Mouse (Mus musculus) urinary bladder, postnatal 25 days (tissue): ENCODE results near the gene Adora1.

ENCODE experiments used
- DNase-seq: peaks from one replicate; pipeline ENCODE4 v3.0.0; 2022; ENCODE audit warnings: low spot score

Adora1 gene

DNA sequence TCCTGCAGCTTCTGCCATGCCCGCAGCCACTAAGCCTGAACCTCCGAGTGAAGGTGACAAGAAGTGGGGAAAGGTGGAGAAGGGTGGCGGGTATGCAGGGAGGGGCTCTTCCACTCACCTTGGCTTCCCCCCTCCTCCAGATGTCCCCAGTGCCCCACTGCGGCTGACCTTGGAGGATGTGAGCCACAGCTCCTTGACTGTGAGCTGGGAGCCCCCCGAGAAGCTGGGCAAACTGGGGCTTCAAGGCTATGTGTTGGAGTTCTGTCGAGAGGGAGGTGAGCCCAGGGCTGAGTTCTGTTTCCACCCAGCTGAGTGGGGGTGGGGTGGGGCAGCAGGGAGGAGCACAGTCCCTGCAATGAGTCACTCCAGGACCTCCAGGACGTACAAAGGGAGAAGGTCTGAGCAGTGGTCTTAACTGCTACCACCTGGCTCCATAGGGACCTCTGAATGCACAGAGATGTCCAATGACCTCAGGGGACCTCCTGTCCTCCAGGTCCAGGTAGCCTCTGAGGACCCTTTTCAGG lies 41.5 kb downstream of the Adora1 start:
- DNase-seq: no peak

DNA sequence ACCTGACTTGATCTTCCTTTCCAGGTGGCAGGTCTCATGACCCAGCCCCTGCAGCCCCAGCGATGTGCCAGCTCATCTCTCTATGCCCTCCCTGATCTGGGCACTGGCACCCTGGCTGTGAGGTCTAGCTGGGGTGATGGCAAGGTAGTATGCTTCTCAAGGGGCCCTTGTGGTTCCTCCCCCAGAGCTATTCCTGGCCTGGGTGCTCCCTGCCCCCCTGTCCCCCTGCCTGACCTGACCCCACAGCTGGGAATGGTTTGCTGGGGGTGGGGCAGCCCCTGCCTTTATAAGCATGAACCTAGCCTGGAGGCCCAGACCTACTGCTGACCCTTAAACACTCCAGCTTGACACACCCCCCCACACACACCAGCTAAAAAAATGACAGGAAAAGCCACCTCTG lies 42.1 kb downstream of the Adora1 start, which contains the start of gene Mybph:
TSS of gene Mybph (plus strand) at position 323 of the 400 bp plus-strand sequence.
- no peak for DNase-seq

DNA sequence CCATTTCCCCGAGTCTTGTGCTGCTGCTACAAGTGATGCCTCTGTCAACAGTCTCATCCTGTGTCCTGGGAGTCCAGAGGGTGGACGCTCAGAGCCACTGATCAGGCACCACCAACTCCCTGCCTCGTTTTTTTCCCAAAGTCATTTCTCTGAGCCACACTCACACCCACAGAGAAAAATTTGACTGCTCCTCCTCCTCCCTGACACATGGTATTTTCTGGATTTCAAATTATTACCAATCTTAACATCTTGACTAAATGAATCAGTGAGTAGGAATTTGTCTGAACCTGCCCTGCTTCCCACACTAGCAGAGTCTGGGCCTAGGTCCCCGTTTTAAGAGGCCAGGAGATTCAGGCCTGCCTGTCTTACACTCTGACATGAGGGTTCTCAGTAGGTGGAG lies 43.2 kb downstream of the Adora1 start:
- DNase-seq: no peak

DNA sequence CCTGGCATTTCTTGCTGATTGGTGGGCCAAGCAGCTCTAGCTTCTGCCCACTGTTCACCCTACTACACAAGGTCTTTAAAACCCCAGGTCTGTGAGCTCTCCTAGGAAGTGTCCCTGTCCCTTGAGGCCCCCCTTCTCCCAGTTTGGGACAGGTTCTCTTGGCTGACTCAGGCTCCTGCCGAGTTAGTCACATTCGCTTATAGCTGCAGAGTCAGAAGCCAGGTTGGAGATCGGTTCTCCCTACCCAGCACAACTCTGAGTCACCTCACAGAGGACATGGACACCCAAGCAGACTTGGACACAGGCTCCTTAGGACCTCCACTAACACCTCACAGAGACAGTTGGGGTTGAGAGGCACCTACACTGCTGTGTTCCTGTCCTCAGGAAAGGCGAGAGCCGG lies 44.0 kb downstream of the Adora1 start:
- DNase-seq: no peak

DNA sequence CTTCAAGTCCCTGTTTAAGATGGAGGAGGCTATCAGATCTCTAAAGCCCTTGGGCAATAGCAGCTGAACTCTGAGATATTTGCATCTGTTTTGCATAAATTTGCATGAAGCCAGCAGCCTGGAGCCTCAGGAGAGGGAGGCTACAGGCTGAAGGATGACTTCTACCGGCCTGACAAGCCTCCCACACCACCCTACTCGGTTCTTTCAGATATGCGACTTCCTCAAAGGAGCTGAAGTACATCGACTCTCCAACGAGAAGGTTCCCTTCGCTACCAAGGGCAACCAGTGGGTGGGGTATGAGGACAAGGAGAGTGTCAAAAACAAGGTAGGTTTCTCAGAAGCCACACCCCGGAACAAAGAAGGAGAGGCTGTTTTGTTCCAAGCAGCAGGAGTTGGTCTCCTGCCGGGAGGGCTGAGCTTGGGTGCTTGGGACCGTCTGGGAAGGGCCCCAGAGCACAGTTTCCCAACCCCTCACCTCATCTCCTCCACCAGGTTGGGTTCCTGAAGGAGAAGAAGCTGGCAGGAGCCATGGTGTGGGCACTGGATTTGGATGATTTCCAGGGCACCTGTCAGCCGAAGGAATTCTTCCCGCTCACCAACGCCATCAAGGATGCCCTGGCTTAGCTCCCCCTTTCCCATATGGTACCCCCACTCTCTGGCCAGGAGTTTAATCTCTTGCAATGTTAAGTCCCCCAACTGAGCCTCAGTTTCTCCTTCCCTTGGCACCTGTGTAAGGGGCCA lies 46.1 kb downstream of the Adora1 start:
- no peak for DNase-seq

DNA sequence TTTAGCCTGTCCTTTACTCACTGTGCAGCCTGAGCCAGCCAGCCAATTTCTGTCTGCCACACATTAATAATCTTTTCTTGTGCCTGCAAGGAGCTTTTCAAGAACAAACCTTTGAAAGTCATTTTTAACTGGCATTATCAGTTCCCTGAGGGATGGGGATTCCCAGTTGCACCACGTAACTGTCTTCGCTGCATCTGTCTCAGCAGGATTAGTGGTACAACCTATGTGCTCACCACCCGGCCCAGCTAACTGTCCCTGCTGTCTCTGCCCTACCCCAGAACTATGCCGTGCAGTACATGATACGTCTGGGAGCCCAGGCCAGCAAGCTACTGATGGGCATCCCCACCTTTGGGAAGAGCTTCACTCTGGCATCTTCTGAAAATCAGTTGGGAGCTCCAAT lies 47.0 kb downstream of the Adora1 start:
- no peak for DNase-seq

DNA sequence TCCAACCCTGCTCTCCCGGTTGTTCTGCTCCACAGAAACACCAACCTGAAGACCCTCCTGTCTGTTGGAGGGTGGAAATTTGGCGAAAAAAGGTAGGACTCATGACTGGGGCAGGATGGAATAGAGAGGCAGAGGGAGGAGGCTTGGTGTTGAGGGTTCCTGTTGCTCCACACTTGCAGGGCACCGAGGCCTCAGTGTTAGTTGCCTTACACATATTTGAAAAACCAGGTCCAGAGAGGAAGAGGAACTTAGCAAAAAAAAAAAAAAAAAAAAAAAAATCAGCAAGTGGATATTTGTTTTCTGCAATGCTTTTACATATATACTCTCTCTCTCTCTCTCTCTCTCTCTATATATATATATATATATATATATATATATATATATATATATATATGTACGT lies 51.1 kb downstream of the Adora1 start:
- DNase-seq: no peak

DNA sequence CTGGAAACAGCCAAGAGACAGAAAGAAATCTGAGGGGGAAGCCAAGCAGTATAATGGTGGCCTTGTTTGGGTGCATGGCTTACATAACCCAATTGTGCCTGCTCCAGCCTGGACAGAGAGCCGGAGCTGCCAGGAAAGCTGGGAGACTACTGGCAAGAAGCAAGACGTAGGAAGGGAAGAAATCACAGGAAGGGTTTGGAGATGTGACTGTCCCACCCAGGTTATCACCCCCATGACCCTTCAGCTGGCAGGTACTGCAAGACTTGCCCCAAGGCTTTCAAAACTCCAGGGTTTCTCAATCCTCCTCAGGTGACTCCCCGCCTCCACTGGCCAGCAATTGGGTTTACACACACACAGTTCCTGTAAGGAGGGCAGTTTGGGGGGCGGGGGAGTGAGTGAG lies 53.2 kb downstream of the Adora1 start, which contains the start of gene Chil1:
TSS of gene Chil1 (plus strand) at position 152 of the 400 bp plus-strand sequence.
- no peak for DNase-seq

DNA sequence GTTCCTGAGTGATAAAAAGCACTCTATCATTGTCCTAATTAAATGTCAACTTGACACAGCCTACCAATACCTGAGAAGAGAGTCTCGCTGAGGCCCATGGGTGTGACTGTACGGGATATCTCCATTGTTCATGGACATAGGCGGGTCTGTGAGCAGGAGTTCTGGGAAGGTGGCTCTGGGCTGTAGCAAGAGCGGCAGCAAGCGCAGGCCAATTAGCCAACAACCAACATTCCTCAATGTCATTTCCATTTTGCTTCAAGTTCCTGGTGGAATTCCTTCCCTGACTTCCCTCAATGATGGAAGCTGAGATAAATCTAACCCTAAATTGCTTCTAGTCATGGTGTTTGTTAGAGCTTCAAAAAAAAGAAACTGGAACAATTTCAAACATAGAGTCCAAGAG lies 57.3 kb downstream of the Adora1 start:
- DNase-seq: no peak

DNA sequence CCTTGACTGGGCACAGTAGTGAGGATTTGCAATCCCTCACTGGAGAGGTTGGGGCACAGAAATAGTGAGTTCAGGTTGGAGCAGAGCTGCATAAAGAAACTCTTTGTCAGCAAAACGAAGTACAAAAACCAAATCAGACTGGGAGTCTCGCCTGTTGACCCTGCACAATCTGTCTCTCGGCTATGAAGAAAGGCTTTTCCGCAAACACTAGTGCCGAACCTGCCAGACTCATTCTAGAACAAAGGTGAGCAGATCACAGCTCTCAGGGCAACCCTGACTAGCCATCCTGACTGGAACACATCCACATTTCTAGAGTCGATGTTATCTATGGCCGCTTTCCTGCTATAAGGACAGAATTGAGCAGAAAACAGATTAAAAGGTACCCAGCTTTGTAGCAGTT lies 62.1 kb downstream of the Adora1 start:
- DNase-seq: no peak

DNA sequence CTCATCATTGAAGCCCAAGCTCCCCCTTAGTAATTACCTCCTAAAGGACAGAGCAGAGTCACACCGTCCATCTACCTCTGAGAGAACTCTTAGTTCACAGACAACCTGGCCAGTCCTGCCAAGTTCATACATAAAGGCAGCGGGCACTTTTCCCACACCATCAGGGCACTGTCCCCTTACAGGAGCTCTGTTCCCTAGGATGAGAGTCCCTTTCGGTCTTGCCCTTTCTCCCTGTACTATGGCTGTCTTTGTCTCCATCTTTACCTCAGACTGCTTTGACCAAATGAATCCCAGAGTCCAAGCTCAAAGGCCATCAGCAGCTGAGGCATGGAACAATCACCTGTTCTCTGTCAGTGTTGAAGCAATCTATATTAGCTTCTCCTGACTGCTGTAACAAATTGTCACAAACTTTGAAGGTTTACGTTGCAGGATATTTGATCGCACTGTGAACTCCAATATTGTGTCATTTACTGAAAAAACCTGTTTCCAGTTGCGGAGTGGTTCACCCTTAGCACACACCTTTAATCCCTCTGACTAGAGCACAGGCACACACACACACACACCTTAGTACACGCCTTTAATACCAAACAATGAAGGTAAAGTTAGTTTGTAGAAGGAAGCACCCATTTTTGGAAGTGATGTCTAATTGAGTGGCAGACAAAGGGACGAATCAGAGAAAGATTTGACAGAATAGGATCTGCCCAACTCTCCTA lies 66.1 kb downstream of the Adora1 start:
- DNase-seq: no peak

DNA sequence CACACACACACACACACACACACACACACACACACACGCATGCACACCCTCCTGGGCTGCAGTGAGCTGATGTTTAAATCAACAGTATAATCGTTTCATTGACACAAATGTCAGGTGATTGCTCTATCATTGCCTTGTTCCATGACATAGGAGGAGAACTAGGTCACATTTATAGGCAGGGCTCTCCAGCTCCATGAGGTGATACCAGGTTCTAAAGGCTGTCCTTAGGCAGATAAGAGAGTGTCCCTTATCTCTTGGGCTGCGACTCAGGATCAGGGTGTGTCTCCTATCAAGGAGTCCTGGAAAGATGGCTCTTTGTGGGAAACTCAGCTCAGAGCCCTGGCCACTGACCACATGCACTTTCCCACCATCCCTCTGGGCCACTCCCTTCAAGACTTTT lies 66.7 kb downstream of the Adora1 start:
- no peak for DNase-seq

DNA sequence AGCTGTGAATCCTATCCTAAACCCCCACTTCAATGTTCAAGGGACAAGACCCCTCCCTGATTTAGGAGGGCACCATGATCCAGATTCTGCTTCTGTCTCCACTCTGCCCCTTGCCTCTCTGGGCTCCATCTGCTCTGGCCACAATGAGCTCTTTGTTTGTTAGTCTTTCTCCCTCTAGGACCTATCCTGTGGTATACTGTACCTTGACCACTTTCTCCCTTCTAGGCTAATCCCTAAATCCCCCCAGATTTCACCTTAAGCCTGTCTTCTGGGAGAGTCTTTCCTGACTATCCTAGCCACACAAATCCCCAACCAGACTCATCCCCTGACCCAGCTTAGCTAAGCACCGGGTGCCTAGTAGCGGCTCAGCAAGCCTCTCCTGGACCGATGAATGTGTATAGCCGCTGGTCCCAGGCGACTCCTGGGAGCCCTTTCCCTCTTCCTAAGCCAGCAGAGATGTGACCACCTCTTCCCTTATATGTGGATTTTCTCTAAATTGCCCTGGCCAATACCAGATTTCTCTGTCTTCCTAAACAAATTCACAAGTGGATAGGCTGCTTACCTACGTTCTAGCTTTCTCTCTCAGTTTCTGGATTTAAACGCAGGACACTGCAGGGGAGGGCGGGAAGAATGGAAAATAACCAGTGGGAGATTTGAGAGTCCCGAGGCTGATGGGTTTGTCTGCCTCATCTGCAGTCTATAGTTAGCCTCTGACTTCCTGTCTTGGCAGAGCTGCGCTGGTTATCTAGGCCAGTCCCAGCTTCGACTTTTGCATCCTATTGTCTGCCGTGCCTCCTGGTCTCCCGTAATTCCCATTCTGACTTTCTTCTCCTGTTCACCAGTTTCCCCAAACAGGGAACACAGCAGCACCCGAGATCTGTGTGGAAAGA lies 67.6 kb downstream of the Adora1 start:
- no peak for DNase-seq

DNA sequence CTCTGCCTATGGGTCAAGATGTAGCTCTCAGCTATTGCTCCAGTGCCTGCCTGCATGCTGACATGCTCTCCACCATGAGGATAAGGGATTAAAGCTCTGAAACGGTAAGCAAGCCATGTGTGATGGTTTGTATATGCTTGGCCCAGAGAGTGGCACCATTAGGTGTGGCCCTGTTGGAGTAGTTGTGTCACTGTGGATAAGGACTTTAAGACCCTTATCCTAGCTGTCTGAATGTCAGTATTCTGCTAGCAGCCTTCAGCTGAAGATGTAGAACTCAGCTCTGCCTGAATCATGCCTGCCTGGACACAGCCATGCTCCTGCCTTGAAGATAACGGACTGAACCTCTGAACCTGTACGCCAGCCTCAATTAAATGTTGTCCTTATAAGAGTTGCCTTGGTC lies 68.7 kb downstream of the Adora1 start:
- no peak for DNase-seq

DNA sequence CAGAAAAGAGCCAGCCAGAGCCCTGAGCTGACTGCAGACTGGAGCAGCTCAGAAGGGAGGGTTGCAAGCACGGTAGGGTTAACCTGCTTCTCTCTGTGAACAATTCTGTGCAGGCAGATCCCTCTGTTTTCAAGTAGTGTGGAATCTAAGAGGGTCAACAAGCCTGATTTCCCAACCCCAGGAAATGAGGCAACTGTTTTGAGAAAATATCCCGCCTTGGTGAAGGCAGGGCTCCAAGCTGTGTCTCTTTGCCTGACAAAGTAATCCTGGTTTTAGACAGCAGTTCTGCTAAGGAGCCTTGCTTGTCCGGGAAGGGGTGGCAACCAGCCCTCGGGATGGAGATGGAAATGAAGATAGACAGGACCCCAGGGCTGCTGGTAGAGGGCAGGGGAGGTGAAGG lies 70.8 kb downstream of the Adora1 start:
- DNase-seq: no peak

DNA sequence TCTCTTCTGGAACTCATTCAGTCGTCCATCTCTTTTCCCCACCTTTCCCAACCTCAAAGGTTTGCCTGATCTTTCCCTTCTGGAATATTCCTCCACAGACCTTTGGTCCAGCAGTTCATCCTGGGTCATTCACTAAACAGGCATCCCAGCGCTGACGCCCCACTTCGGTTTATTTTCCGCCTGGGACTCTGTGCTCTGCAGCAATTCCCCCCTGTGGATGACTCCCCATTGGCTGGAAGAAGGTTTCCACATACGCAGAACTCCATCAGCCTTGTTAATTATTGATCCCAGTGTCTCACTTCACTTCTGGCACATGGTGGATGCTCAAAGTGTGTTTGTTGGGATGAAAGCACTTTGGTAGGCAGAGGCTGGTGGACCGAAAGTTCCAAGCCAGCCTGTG lies 71.8 kb downstream of the Adora1 start:
- no peak for DNase-seq

DNA sequence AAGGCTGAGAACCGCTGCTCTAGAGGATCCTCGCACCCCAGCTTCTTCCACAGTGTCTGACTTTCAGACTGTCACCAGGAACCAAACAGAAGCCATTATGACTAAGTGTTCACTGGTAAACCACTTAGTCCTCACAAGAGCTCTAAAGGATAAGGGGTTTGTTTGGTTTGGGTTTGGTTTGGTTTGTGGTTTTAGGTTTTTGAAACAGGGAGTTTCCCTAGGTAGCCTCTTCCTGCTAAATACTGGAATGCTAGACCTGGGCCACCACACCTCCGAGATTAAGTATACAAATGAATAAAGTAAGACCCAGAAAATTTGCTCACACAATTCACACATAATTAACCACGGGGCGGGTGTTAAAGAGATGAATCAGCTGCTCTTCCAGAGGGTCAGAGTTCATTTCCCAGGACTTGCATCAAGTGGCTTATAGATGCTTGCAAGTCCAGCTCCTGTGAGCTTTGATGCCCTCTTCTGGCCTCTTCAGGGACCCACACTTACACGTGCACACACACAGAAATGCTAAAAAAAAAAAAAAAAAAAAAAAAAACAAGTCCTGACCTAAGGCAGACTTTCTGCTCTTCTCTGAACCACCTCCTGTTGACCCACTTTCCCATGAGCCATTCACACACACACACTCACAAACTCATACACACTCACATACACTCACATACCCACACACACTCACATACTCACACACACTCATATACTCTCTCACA lies 72.6 kb downstream of the Adora1 start:
- DNase-seq: no peak

DNA sequence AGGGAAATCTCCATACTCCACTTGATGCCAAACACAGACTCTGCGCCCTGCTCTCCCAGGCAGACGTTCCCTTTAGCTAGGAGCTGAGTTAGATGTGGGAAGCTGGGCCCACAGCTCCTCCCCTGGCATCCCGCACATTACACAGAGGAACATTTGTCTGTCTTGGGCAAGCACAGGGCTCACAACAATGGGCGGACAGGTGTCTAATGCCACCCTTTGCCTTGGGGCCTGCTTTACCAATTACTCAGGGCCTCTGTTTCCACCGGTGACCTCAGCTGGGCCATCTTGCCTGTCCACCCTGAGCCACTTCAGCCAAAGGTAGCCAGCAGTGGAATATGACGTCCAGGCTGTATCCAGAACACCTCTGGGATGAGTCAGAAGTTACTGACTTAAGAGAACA lies 73.8 kb downstream of the Adora1 start:
- DNase-seq: no peak

DNA sequence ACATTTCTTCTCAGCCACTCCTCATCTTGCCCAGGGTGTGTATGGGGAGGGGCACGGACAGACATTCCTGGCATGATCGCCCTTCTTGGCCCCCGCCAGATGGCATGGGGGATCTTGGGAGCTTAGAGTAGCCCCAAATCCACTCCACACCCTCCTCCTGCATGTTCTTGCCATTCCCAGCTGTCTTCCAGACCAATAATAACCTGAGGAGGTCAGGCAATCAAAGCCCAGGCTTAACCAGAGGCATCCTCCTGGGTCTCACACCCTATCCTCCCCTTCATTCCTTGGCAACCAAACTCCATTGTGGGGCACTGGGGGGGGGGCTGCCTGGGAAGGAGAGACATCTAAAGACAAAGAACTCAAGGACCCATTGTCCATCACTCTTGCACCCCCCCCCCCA lies 74.8 kb downstream of the Adora1 start:
- DNase-seq: no peak

DNA sequence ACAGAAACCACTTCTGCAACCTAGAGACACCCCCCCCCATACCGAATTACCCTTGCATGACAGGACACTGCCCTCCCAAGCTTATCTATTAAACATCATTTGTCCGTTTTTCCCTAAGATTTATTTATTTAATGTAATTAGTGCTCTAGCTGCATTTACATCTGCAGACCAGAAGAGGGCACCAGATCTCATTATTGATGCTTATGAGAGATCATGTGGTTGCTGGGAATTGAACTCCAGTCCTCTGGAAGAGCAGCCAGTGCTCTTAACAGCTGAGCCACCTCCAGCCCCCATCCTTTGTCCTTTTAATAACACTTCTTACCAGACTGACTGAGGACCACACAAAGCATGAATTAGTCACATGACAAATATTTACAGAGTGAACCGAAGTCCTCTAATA lies 80.6 kb downstream of the Adora1 start:
- DNase-seq: no peak

DNA sequence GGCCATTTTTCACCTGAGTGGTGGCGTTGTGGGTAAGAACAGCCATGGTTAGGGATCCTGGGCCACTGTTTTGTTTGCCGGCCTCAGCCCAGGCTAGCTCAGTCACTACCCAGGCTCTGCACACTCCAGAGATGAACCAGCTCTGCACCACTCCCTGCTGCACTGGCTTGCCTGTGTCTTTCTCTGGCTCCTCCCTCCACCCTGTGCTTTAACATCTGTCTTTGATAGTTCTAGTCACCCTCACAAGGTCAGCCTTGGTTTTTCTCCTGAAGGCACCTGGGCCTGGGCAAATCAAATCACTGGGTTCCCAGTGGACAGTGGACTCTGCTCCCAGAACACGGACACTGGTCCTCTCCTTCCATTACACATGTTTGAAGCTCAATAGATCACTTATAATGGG lies 81.1 kb downstream of the Adora1 start:
- DNase-seq: no peak
